Mouse (Mus musculus) kidney, postnatal 0 days (tissue): ENCODE data around the gene Iqcc. TPM values are rescaled to one million over a fixed set of nuclear protein-coding genes. Genes with fewer than 3 reads are reported as not detected.
A peak's percentile ranks its signal among the peaks of the same experiment; 100 is the strongest.

Experiments
- ATAC-seq: fragments of 200-750 bp; cut with Nextera tagmentation; replicated peaks from 2 replicates; pipeline ENCODE4 v1.8.0; 2017; ENCODE audit warnings: low read depth, moderate number of reproducible peaks, moderate TSS enrichment, moderate library complexity; ENCODE audit not compliant: low FRiP score
- DNase-seq: peaks from one replicate; pipeline ENCODE4 v3.0.0-alpha.2; 2016; ENCODE audit warnings: low spot score
- H3K27ac ChIP-seq: fragments of 300-500 bp; sonication (generic); 2 replicates; pipeline ENCODE4 v1.5.1; 2014; ENCODE audit warnings: mild to moderate bottlenecking
- H3K27me3 ChIP-seq: fragments of 300-500 bp; sonication (generic); 2 replicates; pipeline ENCODE4 v1.6.1; 2014; ENCODE audit warnings: low read length, mixed read lengths; ENCODE audit not compliant: insufficient read depth
- H3K36me3 ChIP-seq: fragments of 300-500 bp; sonication (generic); 2 replicates; pipeline ENCODE4 v1.6.1; 2014; ENCODE audit warnings: low read length, mixed read lengths; ENCODE audit not compliant: insufficient read depth
- H3K4me1 ChIP-seq: fragments of 300-500 bp; sonication (generic); replicated peaks from 2 replicates; pipeline ENCODE4 v1.6.1; 2014; ENCODE audit warnings: antibody characterized with exemption, low read length, mixed read lengths; ENCODE audit not compliant: insufficient read depth
- H3K4me2 ChIP-seq: fragments of 300-500 bp; sonication (generic); 2 replicates; pipeline ENCODE4 v1.6.1; 2014; ENCODE audit warnings: mild to moderate bottlenecking, low read length, moderate library complexity, mixed read lengths
- H3K4me3 ChIP-seq: fragments of 300-500 bp; sonication (generic); replicated peaks from 2 replicates; pipeline ENCODE4 v1.5.1; 2014; ENCODE audit warnings: low read depth, low read length
- H3K9ac ChIP-seq: fragments of 300-500 bp; sonication (generic); 2 replicates; pipeline ENCODE4 v1.6.1; 2014; ENCODE audit warnings: low read depth, low read length
- H3K9me3 ChIP-seq: fragments of 300-500 bp; sonication (generic); replicated peaks from 2 replicates; pipeline ENCODE4 v1.6.1; 2016; ENCODE audit warnings: low read length, inconsistent platforms, mixed read lengths
- CTCF ChIP-seq: IDR thresholded peaks from 2 replicates; pipeline ENCODE4 v1.5.1; 2016; ENCODE audit warnings: antibody characterized with exemption, low read depth, mild to moderate bottlenecking, moderate library complexity
- WGBS: fragments of 180-500 bp; shearing (Covaris S2); extraction: QIAGEN DNeasy Blood & Tissue Kit; methylation state at CpG from one replicate; pipeline ENCODE4 v1.1.7; 2014; 5-methylcytosine and 5-hydroxymethylcytosine counted together
- polyA plus RNA-seq: library from polyadenylated mRNA; unstranded; fragments of >200 nt; fragmentation: Nextera tagmentation; extraction: Ambion mirVana; gene quantifications from 2 replicates; pipeline ENCODE4 v1.2.1, GENCODE M21; 2015

Gene Iqcc
- polyA plus RNA-seq, 1 experiment from 2014 or later: 31.6 TPM

DNA sequence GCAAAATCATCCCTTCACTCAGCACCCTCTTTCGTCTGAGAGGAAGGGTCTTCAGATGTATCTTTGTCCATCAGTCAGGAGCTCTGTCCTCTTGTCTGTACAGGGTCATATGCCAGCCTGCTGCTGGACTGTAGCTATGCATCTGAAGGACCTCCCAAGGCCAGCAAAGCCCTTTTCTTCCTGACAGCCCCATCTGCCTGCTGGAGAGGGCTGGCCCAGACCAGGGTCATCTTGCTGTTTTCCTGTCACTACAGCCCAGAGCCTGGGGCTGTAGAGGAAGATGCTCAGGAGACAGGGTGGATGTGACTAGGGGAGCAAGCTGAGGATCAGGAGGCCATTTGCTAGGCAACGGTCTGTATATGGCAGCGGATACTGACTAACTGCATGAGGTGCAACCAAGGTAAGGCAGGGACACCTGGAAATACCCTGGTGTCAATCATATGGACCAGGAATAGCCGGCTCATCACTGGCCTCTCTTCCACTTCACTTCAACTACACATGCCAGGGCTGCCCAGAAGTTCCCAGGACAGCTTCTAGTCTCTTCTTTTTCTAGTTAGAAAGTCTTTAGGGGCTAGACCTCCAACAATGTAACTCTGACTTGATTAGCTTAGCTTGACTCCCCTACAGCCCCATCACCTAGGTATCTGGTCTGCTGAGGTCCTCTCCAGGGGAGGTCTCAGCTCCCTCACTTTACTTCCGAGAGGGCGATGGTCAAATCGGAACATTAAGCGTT, 4.1 kb upstream of the Iqcc start:
- Histone ChIP-seq H3K9me3 (no peaks in the 10 kb centered on the region), H3K36me3 (peaks cover 11% of the 10 kb centered on the region), H3K4me1 (peaks cover 25% of the 10 kb centered on the region), H3K4me3 (peak overlapping the region; percentile 73), H3K9ac (peak overlapping the region; percentile 78), H3K27me3 (no peaks in the 10 kb centered on the region), H3K4me2 (peak overlapping the region; percentile 84), H3K27ac (peak overlapping the region; percentile 93)
- WGBS: 20% methylated on average over 8 of the region's 8 CpGs
- DNase-seq (no peak), ATAC-seq (no peak)
- TF ChIP-seq CTCF: no peak

DNA sequence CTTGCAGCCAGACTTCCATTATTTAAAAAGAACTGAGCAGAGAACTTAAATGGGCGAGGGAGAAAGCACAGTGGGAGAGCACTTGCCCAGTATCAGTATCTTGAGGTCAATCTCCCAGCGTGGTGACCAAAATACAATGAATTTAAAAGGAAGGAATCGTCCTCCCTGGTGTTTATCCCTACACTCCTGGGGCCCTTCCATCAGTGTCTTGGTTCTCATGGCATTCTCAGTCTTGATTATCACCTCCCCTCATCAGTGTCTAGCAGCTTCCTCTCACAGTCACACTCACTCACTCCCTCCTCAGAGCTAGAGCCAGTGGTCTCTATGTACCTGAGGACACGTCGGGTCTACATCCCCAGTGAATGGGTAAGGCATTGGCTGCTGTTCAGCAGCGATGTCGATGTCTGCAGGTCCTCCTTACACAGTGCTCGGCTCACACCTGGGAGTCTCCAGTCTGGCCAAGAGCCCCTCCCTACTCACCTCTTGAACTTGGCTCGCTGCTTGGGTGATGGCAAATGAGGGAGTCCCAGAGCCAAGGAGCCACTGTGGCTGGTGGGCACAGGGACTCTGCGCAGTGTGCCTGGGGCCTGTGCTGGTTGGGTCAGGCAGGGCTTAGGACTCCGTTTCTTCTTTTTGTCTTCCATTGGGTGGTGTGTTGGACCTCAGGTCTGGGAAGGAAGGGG, 3.4 kb upstream of the Iqcc start:
- Histone ChIP-seq H3K27me3 (no peaks in the 10 kb centered on the region), H3K4me3 (no peak overlapping the region), H3K36me3 (peaks cover 5% of the 10 kb centered on the region; the same call in 1 of the 2 replicates), H3K27ac (peak overlapping the region; percentile 70; the same call in 1 of the 2 replicates), H3K9ac (0 out of 2 replicates have a peak overlapping the region, but pooled peaks have one; percentile 78), H3K4me2 (peak overlapping the region; percentile 84), H3K9me3 (no peaks in the 10 kb centered on the region), H3K4me1 (peaks cover 30% of the 10 kb centered on the region)
- TF ChIP-seq CTCF: no peak
- WGBS: 75% methylated on average over 11 of the region's 11 CpGs
- ATAC-seq: no peak
- DNase-seq: no peak

DNA sequence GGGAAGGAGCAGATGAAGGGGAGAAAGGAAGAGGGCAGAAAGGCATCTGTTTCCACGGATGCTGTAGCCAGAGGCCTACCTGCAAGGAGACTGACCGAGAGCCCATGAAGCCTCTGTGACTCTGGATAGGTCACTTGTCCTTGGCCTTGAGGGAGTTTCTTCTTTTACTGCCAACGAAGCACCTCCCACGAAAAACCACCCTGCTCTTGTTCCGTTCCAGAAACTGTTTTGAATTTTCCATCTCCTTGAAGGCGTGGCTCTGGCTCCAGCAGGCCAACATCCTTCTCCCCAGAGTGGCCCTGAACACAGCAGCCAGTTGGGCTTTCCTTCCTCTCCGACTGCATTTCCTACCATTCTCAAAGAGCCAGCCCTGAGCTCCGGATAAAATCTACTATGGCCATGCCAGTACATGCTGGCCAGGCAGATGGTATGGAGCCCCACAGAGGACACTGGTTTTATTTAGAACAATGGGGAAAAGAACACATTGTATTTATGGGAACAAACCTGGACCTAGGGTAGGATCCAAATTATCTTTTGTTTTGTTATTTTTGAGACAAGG, 2.5 kb upstream of the Iqcc start:
- no peak for TF ChIP-seq CTCF
- 55% methylated on average over 8 of the region's 8 CpGs for WGBS
- no peak for ATAC-seq
- Histone ChIP-seq H3K36me3 (no peaks in the 10 kb centered on the region), H3K9ac (no peak overlapping the region), H3K27me3 (no peaks in the 10 kb centered on the region), H3K4me1 (peaks cover 30% of the 10 kb centered on the region), H3K27ac (peak overlapping the region; percentile 70), H3K4me2 (peak overlapping the region; percentile 31), H3K4me3 (no peak overlapping the region), H3K9me3 (no peaks in the 10 kb centered on the region)
- peak; percentile 55 for DNase-seq

DNA sequence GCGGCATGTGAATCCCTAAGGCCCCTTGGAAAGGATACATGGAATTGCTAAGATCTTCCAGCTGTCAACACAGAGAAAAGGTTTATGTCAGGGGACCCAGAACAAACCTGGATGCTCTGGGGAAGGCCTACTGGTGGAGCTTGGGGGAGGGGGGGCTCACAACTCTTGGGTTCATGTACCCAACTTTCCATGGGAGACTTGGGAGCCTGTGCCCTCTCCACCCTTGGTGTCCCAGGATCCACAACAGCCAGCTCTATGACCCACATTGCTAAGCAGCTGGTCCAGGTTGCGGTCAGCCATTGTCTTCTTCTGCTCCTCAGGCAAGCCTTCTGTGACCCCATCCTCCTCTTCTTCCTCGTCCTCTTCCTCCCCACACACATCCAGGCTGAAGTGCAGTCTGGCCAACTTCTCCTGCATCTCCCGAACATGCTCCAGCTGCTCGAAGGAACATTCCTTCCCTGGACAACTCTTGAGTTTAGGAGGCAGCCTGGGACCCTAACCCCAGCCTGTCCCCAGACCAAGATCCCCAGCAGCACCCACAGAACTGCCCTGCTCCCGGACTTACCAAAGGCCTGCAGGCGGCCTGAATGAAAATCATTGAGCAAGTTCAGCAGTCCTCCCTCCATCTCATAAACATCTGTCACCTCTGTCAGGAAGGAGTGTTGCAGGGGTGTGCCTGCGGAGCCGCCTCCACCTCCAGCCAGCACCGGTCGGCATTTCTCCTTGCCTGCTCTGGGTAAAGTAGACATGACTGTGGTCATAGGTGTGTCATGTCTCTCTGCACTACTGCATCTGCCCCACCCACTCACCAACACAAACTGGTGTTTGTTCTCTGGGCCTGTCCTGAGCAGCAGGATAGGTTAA, 1.8 kb upstream of the Iqcc start:
- Histone ChIP-seq H3K27ac (peak overlapping the region; percentile 70), H3K4me2 (peak overlapping the region; percentile 31), H3K9ac (no peak overlapping the region), H3K36me3 (0 out of 2 replicates have a peak, but pooled peaks cover 7% of the 10 kb centered on the region), H3K9me3 (no peaks in the 10 kb centered on the region), H3K27me3 (no peaks in the 10 kb centered on the region), H3K4me1 (peaks cover 30% of the 10 kb centered on the region), H3K4me3 (no peak overlapping the region)
- no peak for TF ChIP-seq CTCF
- ATAC-seq (no peak), DNase-seq (no peak)
- WGBS: 80% methylated on average over 11 of the region's 11 CpGs

DNA sequence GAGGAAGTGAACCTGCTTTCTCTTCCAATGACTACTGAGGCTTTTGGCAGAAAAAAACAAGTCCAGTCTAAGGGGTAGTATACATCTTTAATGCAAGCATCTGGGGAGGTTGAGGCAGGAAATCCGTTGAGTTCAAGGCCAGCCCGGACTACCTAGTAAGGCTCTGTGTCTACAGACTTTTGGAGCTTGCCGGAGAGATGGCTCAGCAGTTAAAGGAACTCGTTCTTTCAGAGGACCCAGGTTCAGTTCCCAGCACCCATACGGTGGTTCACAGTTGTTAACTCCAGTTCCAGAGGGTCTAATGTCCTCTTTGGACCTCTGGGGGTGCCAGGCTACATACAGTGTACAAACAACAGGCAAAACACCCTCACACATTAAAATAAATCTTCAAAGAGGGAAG, 868 bp downstream of the Iqcc start:
- Histone ChIP-seq H3K27me3 (no peaks in the 10 kb centered on the region), H3K4me3 (peak overlapping the region; percentile 55; the same call in 1 of the 2 replicates), H3K9me3 (no peaks in the 10 kb centered on the region), H3K9ac (peak overlapping the region; percentile 74; the same call in 1 of the 2 replicates), H3K4me1 (peaks cover 19% of the 10 kb centered on the region), H3K36me3 (0 out of 2 replicates have a peak, but pooled peaks cover 7% of the 10 kb centered on the region), H3K27ac (peak overlapping the region; percentile 82; the same call in 1 of the 2 replicates), H3K4me2 (peak overlapping the region; percentile 79)
- DNase-seq (no peak), ATAC-seq (no peak)
- whole genome bisulfite sequencing: 98% methylated on average over 5 of the region's 5 CpGs
- TF ChIP-seq CTCF: no peak
